ENCODE assay signal across 14 mouse cellular contexts in the genomic region with DNA sequence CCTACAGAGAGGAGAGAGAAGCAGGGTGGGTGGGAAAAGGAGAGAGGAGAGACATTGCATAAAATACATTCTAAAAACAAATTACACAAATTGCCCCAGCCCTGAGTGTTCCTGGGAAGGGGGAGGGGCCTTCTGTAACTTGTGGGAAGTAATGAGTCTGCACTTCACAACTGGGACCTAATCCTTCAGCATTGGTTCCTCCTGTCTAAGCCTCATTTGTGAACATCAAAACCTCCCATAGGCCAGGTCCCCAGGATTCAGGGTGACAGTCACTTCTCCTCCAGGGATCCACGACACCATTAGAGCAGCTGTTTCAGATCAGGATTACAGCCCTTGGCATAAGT.
DNase-seq lines count a peak whose midpoint lies in the region; ATAC-seq and TF ChIP-seq lines count a peak whose summit lies in the region.
"Had no signal": no experiment of that assay in that cellular context is flagged by ENCODE, and none has a peak within 500 bp of the region (broad histone marks: within the 10 kb centered on the region; RNA-seq: fewer than 3 reads in every experiment).

No protein-coding gene starts in this region.

- peak overlapping the region; percentile 36 for H3K4me3 ChIP-seq in embryonic facial prominence, embryonic 10.5 days
- no peak overlapping the region for H3K4me3 ChIP-seq in forebrain, embryonic 15.5 days
- H3K4me3 ChIP-seq in limb, embryonic 10.5 days = peak overlapping the region; percentile 32
- no peak overlapping the region for H3K4me3 ChIP-seq in midbrain, postnatal 0 days (ENCODE audit: low read depth, low read length)
- H3K4me3 ChIP-seq in lung, adult 2 months (replicated peaks; ENCODE audit: extremely low read depth, low read depth, low read length) = no peak overlapping the region
- no peak overlapping the region for H3K4me3 ChIP-seq in cerebellum, adult 2 months (replicated peaks; ENCODE audit: insufficient read depth, low read depth, low read length)
- no peak overlapping the region for H3K4me3 ChIP-seq in stomach, postnatal 0 days (ENCODE audit: low read depth, low read length)

- H3K36me3 ChIP-seq in embryonic facial prominence, embryonic 10.5 days (replicated peaks) = no peaks in the 10 kb centered on the region
- no peaks in the 10 kb centered on the region for H3K36me3 ChIP-seq in forebrain, embryonic 15.5 days
- H3K36me3 ChIP-seq in limb, embryonic 10.5 days = no peaks in the 10 kb centered on the region
- no peaks in the 10 kb centered on the region for H3K36me3 ChIP-seq in midbrain, postnatal 0 days (ENCODE audit: insufficient read depth, low read length)
- H3K36me3 ChIP-seq in stomach, postnatal 0 days (ENCODE audit: control insufficient read depth, insufficient read depth, low read length) = no peaks in the 10 kb centered on the region

- TF ChIP-seq EP300 in stomach, postnatal 0 days (optimal IDR thresholded peaks at IDR 0.05) = no peak

- no peak for TF ChIP-seq CTCF in midbrain, postnatal 0 days (IDR thresholded peaks at IDR 0.05)
- no peak for TF ChIP-seq CTCF in lung, adult 2 months (IDR thresholded peaks at IDR 0.05; ENCODE audit: insufficient read depth, low read length)
- TF ChIP-seq CTCF in cerebellum, adult 2 months (IDR thresholded peaks at IDR 0.05; ENCODE audit: borderline replicate concordance, insufficient read depth, low read depth, low read length) = no peak
- TF ChIP-seq CTCF in stomach, postnatal 0 days (IDR thresholded peaks at IDR 0.05; ENCODE audit: low read depth) = no peak

- ATAC-seq in forebrain, embryonic 15.5 days (replicated peaks) = peak; percentile 78
- peak; percentile 34; the same call in 1 of the 2 replicates for ATAC-seq in midbrain, postnatal 0 days (ENCODE audit: low FRiP score)
- ATAC-seq in stomach, postnatal 0 days (ENCODE audit: low FRiP score, low TSS enrichment) = no peak
- ATAC-seq: lung, postnatal 0 days had no signal

- peaks cover 13% of the 10 kb centered on the region for H3K4me1 ChIP-seq in embryonic facial prominence, embryonic 10.5 days
- peaks cover 15% of the 10 kb centered on the region for H3K4me1 ChIP-seq in forebrain, embryonic 15.5 days
- H3K4me1 ChIP-seq in limb, embryonic 10.5 days = peaks cover 14% of the 10 kb centered on the region
- peaks cover 4% of the 10 kb centered on the region; the same call in 1 of the 2 replicates for H3K4me1 ChIP-seq in midbrain, postnatal 0 days (ENCODE audit: insufficient read depth, low read length)
- no peaks in the 10 kb centered on the region for H3K4me1 ChIP-seq in lung, adult 2 months (ENCODE audit: control insufficient read depth, insufficient read depth, low read length)
- H3K4me1 ChIP-seq in cerebellum, adult 2 months (ENCODE audit: control insufficient read depth, insufficient read depth, low read length) = no peaks in the 10 kb centered on the region
- no peaks in the 10 kb centered on the region for H3K4me1 ChIP-seq in stomach, postnatal 0 days (replicated peaks; ENCODE audit: control insufficient read depth, insufficient read depth)

- H3K9me3 ChIP-seq in embryonic facial prominence, embryonic 10.5 days = no peaks in the 10 kb centered on the region
- no peaks in the 10 kb centered on the region for H3K9me3 ChIP-seq in forebrain, embryonic 15.5 days
- no peaks in the 10 kb centered on the region for H3K9me3 ChIP-seq in limb, embryonic 10.5 days (replicated peaks)
- no peaks in the 10 kb centered on the region for H3K9me3 ChIP-seq in midbrain, postnatal 0 days (ENCODE audit: low read length)
- no peaks in the 10 kb centered on the region for H3K9me3 ChIP-seq in stomach, postnatal 0 days (ENCODE audit: control insufficient read depth, low read length)

- peak overlapping the region; percentile 28 for H3K4me2 ChIP-seq in forebrain, embryonic 15.5 days (replicated peaks)
- peak overlapping the region; percentile 38; the same call in 1 of the 2 replicates for H3K4me2 ChIP-seq in midbrain, postnatal 0 days (ENCODE audit: low read depth, low read length, poor library complexity, severe bottlenecking)
- no peak overlapping the region for H3K4me2 ChIP-seq in stomach, postnatal 0 days (replicated peaks; ENCODE audit: low read depth)

- DNase-seq in embryonic facial prominence, embryonic 10.5 days (ENCODE audit: low spot score) = peak; percentile 32
- peak; percentile 31 for DNase-seq in limb, embryonic 10.5 days (ENCODE audit: low spot score)
- no peak for DNase-seq in midbrain, postnatal 0 days (ENCODE audit: low spot score)
- no peak for DNase-seq in lung, adult 2 months
- no peak for DNase-seq in right cerebral cortex, postnatal 4 days
- no peak for DNase-seq in cerebellum, adult 2 months
- no peak for DNase-seq in stomach, postnatal 0 days (ENCODE audit: low spot score)
- DNase-seq: heart, adult 18-20 months; heart, postnatal 14 days; kidney, adult 11 months; liver; thymus, postnatal 36 days had no signal

- TF ChIP-seq POLR2A in lung, adult 2 months (IDR thresholded peaks at IDR 0.05; ENCODE audit: borderline replicate concordance, extremely low read depth, low read depth, low read length) = no peak
- TF ChIP-seq POLR2A in cerebellum, adult 2 months (IDR thresholded peaks at IDR 0.05; ENCODE audit: borderline replicate concordance, insufficient read depth, low read length) = no peak

- no peak overlapping the region for H3K9ac ChIP-seq in forebrain, embryonic 15.5 days (replicated peaks)
- no peak overlapping the region for H3K9ac ChIP-seq in midbrain, postnatal 0 days (replicated peaks; ENCODE audit: low read length, poor library complexity, severe bottlenecking)
- H3K9ac ChIP-seq in stomach, postnatal 0 days (ENCODE audit: low read length) = no peak overlapping the region

- H3K27ac ChIP-seq in embryonic facial prominence, embryonic 10.5 days (replicated peaks) = 0 out of 2 replicates have a peak overlapping the region, but pooled peaks have one; percentile 19
- H3K27ac ChIP-seq in forebrain, embryonic 15.5 days (replicated peaks) = no peak overlapping the region
- peak overlapping the region; percentile 26; the same call in 1 of the 2 replicates for H3K27ac ChIP-seq in limb, embryonic 10.5 days
- no peak overlapping the region for H3K27ac ChIP-seq in midbrain, postnatal 0 days (ENCODE audit: low read depth, low read length)
- H3K27ac ChIP-seq in cerebellum, adult 2 months (ENCODE audit: insufficient read depth, low read length) = no peak overlapping the region
- H3K27ac ChIP-seq in stomach, postnatal 0 days (replicated peaks) = no peak overlapping the region

- H3K27me3 ChIP-seq in embryonic facial prominence, embryonic 10.5 days (replicated peaks; ENCODE audit: low read depth, poor library complexity, severe bottlenecking) = peaks cover 11% of the 10 kb centered on the region; the same call in 1 of the 2 replicates
- peaks cover 6% of the 10 kb centered on the region for H3K27me3 ChIP-seq in forebrain, embryonic 15.5 days
- no peaks in the 10 kb centered on the region for H3K27me3 ChIP-seq in limb, embryonic 10.5 days (ENCODE audit: low read depth, poor library complexity, severe bottlenecking)
- H3K27me3 ChIP-seq in midbrain, postnatal 0 days (ENCODE audit: insufficient read depth, low read length) = peaks cover 21% of the 10 kb centered on the region; the same call in 1 of the 2 replicates
- H3K27me3 ChIP-seq in cerebellum, adult 2 months (ENCODE audit: control insufficient read depth, insufficient read depth, low read length) = no peaks in the 10 kb centered on the region
- H3K27me3 ChIP-seq in stomach, postnatal 0 days (ENCODE audit: control insufficient read depth, insufficient read depth, low read length) = no peaks in the 10 kb centered on the region

- 14% methylated on average over 1 of the region's 1 CpGs for WGBS in embryonic facial prominence, embryonic 10.5 days
- 8% methylated on average over 1 of the region's 1 CpGs for whole genome bisulfite sequencing in forebrain, embryonic 15.5 days
- WGBS in limb, embryonic 10.5 days = 23% methylated on average over 1 of the region's 1 CpGs
- WGBS in midbrain, postnatal 0 days = 34% methylated on average over 1 of the region's 1 CpGs
- WGBS in lung, adult 2 months = 75% methylated on average over 1 of the region's 1 CpGs
- 91% methylated on average over 1 of the region's 1 CpGs for WGBS in cerebellum, adult 2 months
- WGBS in stomach, postnatal 0 days = 35% methylated on average over 1 of the region's 1 CpGs

Comparison
In these comparisons a context has a peak if more than half of its experiments do, and no peak if none do; other contexts are left out.
1. DNase-seq: peak in embryonic facial prominence, embryonic 10.5 days (single experiment) and limb, embryonic 10.5 days (single experiment); none in midbrain, postnatal 0 days (single experiment), lung, adult 2 months (single experiment), right cerebral cortex, postnatal 4 days (single experiment), cerebellum, adult 2 months (0 of 2) and stomach, postnatal 0 days (single experiment).
2. H3K27ac ChIP-seq: peak in embryonic facial prominence, embryonic 10.5 days (single experiment) and limb, embryonic 10.5 days (single experiment); none in forebrain, embryonic 15.5 days (single experiment), midbrain, postnatal 0 days (single experiment), cerebellum, adult 2 months (single experiment) and stomach, postnatal 0 days (single experiment).
3. H3K4me3 ChIP-seq: peak in embryonic facial prominence, embryonic 10.5 days (single experiment) and limb, embryonic 10.5 days (single experiment); none in forebrain, embryonic 15.5 days (single experiment), midbrain, postnatal 0 days (single experiment), lung, adult 2 months (single experiment), cerebellum, adult 2 months (single experiment) and stomach, postnatal 0 days (single experiment).